Mouse (Mus musculus): ENCODE measurements around the gene Eif3i. TPM values are rescaled to one million over a fixed set of nuclear protein-coding genes. Genes with fewer than 3 reads are reported as not detected.
A peak's percentile ranks its signal among the peaks of the same experiment; 100 is the strongest.

Eif3i gene
- polyA plus RNA-seq, 1 experiment, result 119 TPM

GRCm38 (mm10) chr4:129577688-129578087 lies 22.8 kb downstream of the Eif3i start:
- TF ChIP-seq CTCF (IDR thresholded peaks at IDR 0.05; ENCODE audit: low read depth, low read length), result no peak
- Histone ChIP-seq H3K27ac (ENCODE audit: insufficient read depth, low read depth, low read length) (peak overlapping the region; percentile 46), H3K4me1 (ENCODE audit: control insufficient read depth, insufficient read depth, low read length) (peaks cover 36% of the 10 kb centered on the region), H3K4me3 (ENCODE audit: insufficient read depth, low read length) (no peak overlapping the region)

GRCm38 (mm10) chr4:129576863-129577491 lies 23.5 kb downstream of the Eif3i start:
- Histone ChIP-seq H3K27ac (ENCODE audit: insufficient read depth, low read depth, low read length) (no peak overlapping the region), H3K4me1 (ENCODE audit: control insufficient read depth, insufficient read depth, low read length) (peaks cover 36% of the 10 kb centered on the region), H3K4me3 (ENCODE audit: insufficient read depth, low read length) (no peak overlapping the region)
- no peak for TF ChIP-seq POLR2A (IDR thresholded peaks at IDR 0.05; ENCODE audit: borderline replicate concordance, low read depth, low read length)
- peak; percentile 62 for TF ChIP-seq CTCF (IDR thresholded peaks at IDR 0.05; ENCODE audit: low read depth, low read length)

- no peak overlapping the region for H3K4me3 ChIP-seq (ENCODE audit: insufficient read depth, low read length)
- peaks cover 34% of the 10 kb centered on the region for H3K4me1 ChIP-seq (ENCODE audit: control insufficient read depth, insufficient read depth, low read length)
- H3K27ac ChIP-seq (ENCODE audit: insufficient read depth, low read depth, low read length), result peak overlapping the region; percentile 57
- TF ChIP-seq POLR2A (IDR thresholded peaks at IDR 0.05; ENCODE audit: borderline replicate concordance, low read depth, low read length) (no peak), CTCF (IDR thresholded peaks at IDR 0.05; ENCODE audit: low read depth, low read length) (no peak)
These were observed 25.1 kb downstream of the Eif3i start for GRCm38 (mm10) chr4:129575171-129575844.

- Histone ChIP-seq H3K4me1 (ENCODE audit: control insufficient read depth, insufficient read depth, low read length) (peaks cover 20% of the 10 kb centered on the region), H3K4me3 (ENCODE audit: insufficient read depth, low read length) (no peak within 1 kb of the TSS), H3K27ac (ENCODE audit: insufficient read depth, low read depth, low read length) (no peak within 1 kb of the TSS)
- no peak for TF ChIP-seq CTCF (IDR thresholded peaks at IDR 0.05; ENCODE audit: low read depth, low read length)
- no peak for TF ChIP-seq POLR2A (IDR thresholded peaks at IDR 0.05; ENCODE audit: borderline replicate concordance, low read depth, low read length)
These were observed 27.0 kb downstream of the Eif3i start, which contains the start of gene Lck for GRCm38 (mm10) chr4:129573430-129573829. Gene Lck, minus strand, starts transcription at chr4:129573641.

GRCm38 (mm10) chr4:129573093-129573370 lies 27.4 kb downstream of the Eif3i start:
- TF ChIP-seq POLR2A (IDR thresholded peaks at IDR 0.05; ENCODE audit: borderline replicate concordance, low read depth, low read length) (no peak), CTCF (IDR thresholded peaks at IDR 0.05; ENCODE audit: low read depth, low read length) (no peak)
- H3K27ac ChIP-seq (ENCODE audit: insufficient read depth, low read depth, low read length), result no peak overlapping the region
- H3K4me1 ChIP-seq (ENCODE audit: control insufficient read depth, insufficient read depth, low read length), result peaks cover 16% of the 10 kb centered on the region
- no peak overlapping the region for H3K4me3 ChIP-seq (ENCODE audit: insufficient read depth, low read length)

- no peak overlapping the region for H3K27ac ChIP-seq (ENCODE audit: insufficient read depth, low read depth, low read length)
- peaks cover 12% of the 10 kb centered on the region for H3K4me1 ChIP-seq (ENCODE audit: control insufficient read depth, insufficient read depth, low read length)
- TF ChIP-seq POLR2A (IDR thresholded peaks at IDR 0.05; ENCODE audit: borderline replicate concordance, low read depth, low read length) (no peak), CTCF (IDR thresholded peaks at IDR 0.05; ENCODE audit: low read depth, low read length) (no peak)
- no peak overlapping the region for H3K4me3 ChIP-seq (ENCODE audit: insufficient read depth, low read length)
These were observed 28.0 kb downstream of the Eif3i start for GRCm38 (mm10) chr4:129572236-129573092.

GRCm38 (mm10) chr4:129571551-129572084 lies 28.8 kb downstream of the Eif3i start:
- Histone ChIP-seq H3K4me3 (ENCODE audit: insufficient read depth, low read length) (no peak overlapping the region), H3K4me1 (ENCODE audit: control insufficient read depth, insufficient read depth, low read length) (peaks cover 6% of the 10 kb centered on the region), H3K27ac (ENCODE audit: insufficient read depth, low read depth, low read length) (no peak overlapping the region)
- TF ChIP-seq POLR2A (IDR thresholded peaks at IDR 0.05; ENCODE audit: borderline replicate concordance, low read depth, low read length), result no peak
- TF ChIP-seq CTCF (IDR thresholded peaks at IDR 0.05; ENCODE audit: low read depth, low read length), result no peak

- no peak overlapping the region for H3K4me3 ChIP-seq (ENCODE audit: insufficient read depth, low read length)
- peaks cover 2% of the 10 kb centered on the region for H3K4me1 ChIP-seq (ENCODE audit: control insufficient read depth, insufficient read depth, low read length)
- no peak overlapping the region for H3K27ac ChIP-seq (ENCODE audit: insufficient read depth, low read depth, low read length)
- no peak for TF ChIP-seq POLR2A (IDR thresholded peaks at IDR 0.05; ENCODE audit: borderline replicate concordance, low read depth, low read length)
- no peak for TF ChIP-seq CTCF (IDR thresholded peaks at IDR 0.05; ENCODE audit: low read depth, low read length)
These were observed 30.4 kb downstream of the Eif3i start for GRCm38 (mm10) chr4:129570028-129570427.

- Histone ChIP-seq H3K4me3 (ENCODE audit: insufficient read depth, low read length) (no peak overlapping the region), H3K4me1 (ENCODE audit: control insufficient read depth, insufficient read depth, low read length) (no peaks in the 10 kb centered on the region), H3K27ac (ENCODE audit: insufficient read depth, low read depth, low read length) (no peak overlapping the region)
- no peak for TF ChIP-seq CTCF (IDR thresholded peaks at IDR 0.05; ENCODE audit: low read depth, low read length)
- no peak for TF ChIP-seq POLR2A (IDR thresholded peaks at IDR 0.05; ENCODE audit: borderline replicate concordance, low read depth, low read length)
These were observed 32.1 kb downstream of the Eif3i start for GRCm38 (mm10) chr4:129568366-129568765.
